Mouse (Mus musculus) CH12.LX (cell line): Measurements from ENCODE around the gene Thsd4.

ENCODE experiments used
- BHLHE40 ChIP-seq: IDR thresholded peaks from 2 replicates; pipeline ENCODE4 v1.6.1; 2011; ENCODE audit warnings: mild to moderate bottlenecking, low read depth, low read length, improper control_type of control experiment
- CHD1 ChIP-seq: IDR thresholded peaks from 2 replicates; pipeline ENCODE4 v1.6.1; 2012; ENCODE audit warnings: low read depth, low read length, improper control_type of control experiment, inconsistent platforms
- CTCF ChIP-seq, 2 experiments: IDR thresholded peaks in 1 of 2; conservative IDR thresholded peaks in 1 of 2; 2 replicates each; pipeline ENCODE4 v1.5.1; 2011 to 2012; ENCODE audit warnings: low read depth in 2 of 2, low read length in 2 of 2, improper control_type of control experiment in 1 of 2, inconsistent platforms in 1 of 2, mild to moderate bottlenecking in 1 of 2, moderate library complexity in 1 of 2
- ELF1 ChIP-seq: IDR thresholded peaks from 2 replicates; pipeline ENCODE4 v1.6.1; 2014; ENCODE audit warnings: low read depth, mild to moderate bottlenecking, inconsistent platforms, low read length, improper control_type of control experiment
- MAFK ChIP-seq: IDR thresholded peaks from 2 replicates; pipeline ENCODE4 v1.6.1; 2011; ENCODE audit warnings: low read length, improper control_type of control experiment; ENCODE audit not compliant: insufficient replicate concordance
- MAX ChIP-seq: IDR thresholded peaks from 2 replicates; pipeline ENCODE4 v1.6.1; 2011; ENCODE audit warnings: low read length, improper control_type of control experiment
- POLR2A ChIP-seq: IDR thresholded peaks from 2 replicates; pipeline ENCODE4 v1.6.1; 2011; ENCODE audit warnings: low read depth, mild to moderate bottlenecking, improper control_type of control experiment, low read length
- ZC3H11A ChIP-seq: IDR thresholded peaks from 2 replicates; pipeline ENCODE4 v1.6.1; 2012; ENCODE audit warnings: low read depth, mild to moderate bottlenecking, inconsistent platforms, low read length, improper control_type of control experiment

- TF ChIP-seq CTCF (conservative IDR thresholded peaks at IDR 0.05 in 1 of 2, IDR thresholded peaks at IDR 0.05 in 1 of 2; ENCODE audit: low read depth in 2 of 2, low read length in 2 of 2) (no peak), ELF1 (no peak), POLR2A (no peak), CHD1 (no peak), MAX (no peak), BHLHE40 (no peak), ZC3H11A (no peak), MAFK (no peak)
These were observed 458.6 kb downstream of the Thsd4 start for GRCm38 (mm10) chr9:60063191-60063720.
